Mouse (Mus musculus) E14TG2a.4 (cell line): ENCODE results near the gene Twsg1.

Experiments
- H3K27me3 ChIP-seq: 2 replicates; pipeline ENCODE4 v1.6.1; 2014; ENCODE audit warnings: low read length, control low read depth; ENCODE audit not compliant: insufficient read depth
- H3K36me3 ChIP-seq: 2 replicates; pipeline ENCODE4 v1.6.1; 2014; ENCODE audit warnings: low read length, control low read depth; ENCODE audit not compliant: insufficient read depth
- H3K4me1 ChIP-seq: replicated peaks from 2 replicates; pipeline ENCODE4 v1.6.1; 2014; ENCODE audit warnings: low read depth, low read length, control low read depth
- H3K4me3 ChIP-seq: replicated peaks from 2 replicates; pipeline ENCODE4 v1.5.1; 2014; ENCODE audit warnings: mild to moderate bottlenecking, low read length
- H3K9me3 ChIP-seq: 2 replicates; pipeline ENCODE4 v1.6.1; 2014; ENCODE audit warnings: low read length, control low read depth
- CTCF ChIP-seq: conservative IDR thresholded peaks from 2 replicates; pipeline ENCODE4 v1.5.1; 2014; ENCODE audit warnings: low read length
- NANOG ChIP-seq: IDR thresholded peaks from 2 replicates; pipeline ENCODE4 v1.6.1; 2014; ENCODE audit warnings: borderline replicate concordance, low read length, mixed read lengths
- POU5F1 ChIP-seq: IDR thresholded peaks from 2 replicates; pipeline ENCODE4 v1.6.1; 2014; ENCODE audit warnings: low read length, borderline replicate concordance

Twsg1 gene

GRCm38 (mm10) chr17:65957782-65958325 is 6.8 kb upstream of the Twsg1 start:
- Histone ChIP-seq H3K27me3 (no peaks in the 10 kb centered on the region), H3K36me3 (no peaks in the 10 kb centered on the region), H3K9me3 (no peaks in the 10 kb centered on the region), H3K4me3 (no peak overlapping the region), H3K4me1 (peaks cover 60% of the 10 kb centered on the region)
- TF ChIP-seq NANOG (no peak), CTCF (no peak), POU5F1 (no peak)

- peak overlapping the region; percentile 27; the same call in 1 of the 2 replicates for H3K4me3 ChIP-seq
- H3K4me1 ChIP-seq, result peaks cover 60% of the 10 kb centered on the region
- no peaks in the 10 kb centered on the region for H3K27me3 ChIP-seq
- H3K36me3 ChIP-seq, result no peaks in the 10 kb centered on the region
- no peaks in the 10 kb centered on the region for H3K9me3 ChIP-seq
- TF ChIP-seq CTCF (no peak), NANOG (no peak; the same call in 1 of the 2 replicates), POU5F1 (no peak)
Measured at GRCm38 (mm10) chr17:65956993-65957781, 6.2 kb upstream of the Twsg1 start.

GRCm38 (mm10) chr17:65956140-65956539 is 5.1 kb upstream of the Twsg1 start:
- Histone ChIP-seq H3K9me3 (no peaks in the 10 kb centered on the region), H3K27me3 (no peaks in the 10 kb centered on the region), H3K36me3 (no peaks in the 10 kb centered on the region), H3K4me1 (peaks cover 65% of the 10 kb centered on the region), H3K4me3 (no peak overlapping the region)
- TF ChIP-seq NANOG, result peak; percentile 84
- no peak for TF ChIP-seq POU5F1

DNA sequence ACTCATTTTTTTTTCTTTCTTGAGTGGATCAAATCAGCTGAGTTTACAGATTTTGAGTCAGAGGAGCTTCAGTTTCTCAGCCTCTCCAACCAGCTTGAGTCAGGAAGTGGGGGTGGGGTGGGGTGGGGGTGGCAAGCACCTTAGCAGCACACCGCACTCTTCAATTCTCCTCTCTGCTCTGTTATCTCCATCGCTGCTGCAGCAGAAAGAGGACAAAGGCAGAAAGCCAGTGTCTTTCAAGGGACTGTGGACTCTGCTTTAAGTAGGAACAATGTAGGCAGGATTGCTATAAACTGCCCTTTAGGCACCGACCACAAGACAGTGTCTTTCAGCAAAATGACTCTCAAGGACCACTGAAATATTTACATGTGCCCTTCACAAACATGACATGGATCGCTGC is 2.9 kb upstream of the Twsg1 start:
- no peak for TF ChIP-seq NANOG
- TF ChIP-seq POU5F1, result no peak
- TF ChIP-seq CTCF, result no peak
- Histone ChIP-seq H3K4me3 (no peak overlapping the region), H3K4me1 (peaks cover 73% of the 10 kb centered on the region), H3K27me3 (no peaks in the 10 kb centered on the region), H3K36me3 (no peaks in the 10 kb centered on the region), H3K9me3 (no peaks in the 10 kb centered on the region)

GRCm38 (mm10) chr17:65952083-65952482 is 1.1 kb upstream of the Twsg1 start:
- H3K4me1 ChIP-seq, result peaks cover 64% of the 10 kb centered on the region
- H3K36me3 ChIP-seq, result peaks cover 16% of the 10 kb centered on the region
- H3K4me3 ChIP-seq, result no peak overlapping the region
- no peaks in the 10 kb centered on the region for H3K9me3 ChIP-seq
- no peaks in the 10 kb centered on the region for H3K27me3 ChIP-seq
- TF ChIP-seq POU5F1, result no peak
- TF ChIP-seq CTCF, result no peak
- no peak for TF ChIP-seq NANOG

GRCm38 (mm10) chr17:65950183-65950582 is 843 bp downstream of the Twsg1 start:
- Histone ChIP-seq H3K4me3 (peak overlapping the region; percentile 94), H3K9me3 (peaks cover 4% of the 10 kb centered on the region; the same call in 1 of the 2 replicates), H3K27me3 (no peaks in the 10 kb centered on the region), H3K36me3 (peaks cover 30% of the 10 kb centered on the region), H3K4me1 (peaks cover 46% of the 10 kb centered on the region)
- TF ChIP-seq POU5F1 (no peak), NANOG (no peak), CTCF (no peak)

DNA sequence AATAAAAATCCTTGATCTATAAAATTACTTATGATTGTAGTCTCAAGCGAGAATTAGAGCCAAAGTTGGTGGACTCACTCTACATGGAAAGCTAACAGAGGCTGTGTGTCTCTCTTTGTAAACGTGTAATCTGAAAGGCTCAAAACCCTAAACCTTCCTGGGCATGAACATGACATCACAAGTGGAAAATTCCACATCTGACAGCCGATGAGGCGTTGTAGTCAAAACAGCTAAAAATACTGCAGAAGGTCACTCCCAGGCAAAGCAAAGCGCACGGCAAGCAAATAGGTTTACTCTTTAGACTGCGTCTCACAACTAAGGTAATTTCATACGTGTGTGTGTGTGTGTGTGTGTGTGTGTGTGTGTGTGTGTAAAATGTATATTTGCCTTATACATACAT is 3.7 kb downstream of the Twsg1 start:
- peaks cover 36% of the 10 kb centered on the region for H3K36me3 ChIP-seq
- no peak for TF ChIP-seq POU5F1
- no peak for TF ChIP-seq NANOG
- TF ChIP-seq CTCF, result no peak
- H3K4me1 ChIP-seq, result peaks cover 31% of the 10 kb centered on the region
- peaks cover 4% of the 10 kb centered on the region; the same call in 1 of the 2 replicates for H3K9me3 ChIP-seq
- H3K4me3 ChIP-seq, result no peak overlapping the region
- no peaks in the 10 kb centered on the region for H3K27me3 ChIP-seq

DNA sequence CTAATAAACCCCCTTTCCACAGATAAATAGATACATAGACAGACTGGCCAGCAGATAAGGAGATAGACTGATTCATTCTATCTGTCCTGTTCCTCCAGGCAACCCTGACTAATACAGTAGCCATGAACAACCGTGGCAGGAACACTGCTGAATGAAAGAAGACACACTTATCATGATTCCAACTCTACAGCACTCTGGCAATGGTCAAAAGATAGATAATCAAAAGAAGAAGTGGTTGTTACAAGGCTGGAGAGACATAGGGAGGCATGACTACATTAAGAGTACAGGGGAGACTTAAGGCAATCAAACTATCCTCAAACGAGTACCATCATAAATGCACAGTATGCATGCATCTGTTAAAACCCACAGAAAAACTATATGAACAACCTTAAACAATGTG is 5.6 kb downstream of the Twsg1 start:
- Histone ChIP-seq H3K36me3 (peaks cover 36% of the 10 kb centered on the region), H3K27me3 (no peaks in the 10 kb centered on the region), H3K4me3 (no peak overlapping the region), H3K9me3 (peaks cover 4% of the 10 kb centered on the region; the same call in 1 of the 2 replicates), H3K4me1 (peaks cover 44% of the 10 kb centered on the region)
- TF ChIP-seq CTCF, result no peak
- TF ChIP-seq NANOG, result no peak
- no peak for TF ChIP-seq POU5F1

- no peaks in the 10 kb centered on the region for H3K27me3 ChIP-seq
- peaks cover 53% of the 10 kb centered on the region for H3K4me1 ChIP-seq
- peaks cover 4% of the 10 kb centered on the region; the same call in 1 of the 2 replicates for H3K9me3 ChIP-seq
- TF ChIP-seq NANOG (no peak), POU5F1 (no peak), CTCF (no peak)
- H3K4me3 ChIP-seq, result no peak overlapping the region
- H3K36me3 ChIP-seq, result peaks cover 42% of the 10 kb centered on the region
Measured at GRCm38 (mm10) chr17:65942394-65942793, 8.6 kb downstream of the Twsg1 start.
